Mouse (Mus musculus) induced T-regulatory cell, adult 2 months (primary cell): ENCODE measurements around the gene Twnk.

Experiments used
- DNase-seq: peaks from one replicate; pipeline ENCODE4 v3.0.0-alpha.2; 2012; ENCODE audit warnings: low read depth

The Twnk gene

DNA sequence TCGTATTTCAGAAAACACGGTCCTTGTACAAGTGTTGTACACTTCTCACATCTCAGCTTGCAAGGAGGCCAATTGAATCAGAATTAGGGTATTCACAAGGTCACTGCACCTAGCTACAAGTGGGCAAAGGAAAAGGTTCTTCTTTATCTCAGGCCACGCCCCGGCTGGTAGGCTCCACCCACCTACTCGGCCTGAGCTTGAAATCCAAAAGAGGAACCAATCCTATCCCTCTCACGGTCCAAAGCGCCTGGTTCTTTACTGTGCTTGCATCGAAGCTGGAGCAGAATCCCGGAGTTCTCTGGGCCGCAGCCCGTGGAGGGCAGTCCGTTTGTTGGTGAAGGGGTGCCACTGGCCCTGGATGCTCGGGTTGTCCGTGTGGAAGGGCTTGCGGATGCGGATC is at the start of gene Twnk:
Gene Twnk (plus strand): TSS at position 220 of the 400 bp plus-strand sequence.
- DNase-seq: peak; percentile 77

GRCm38 (mm10) chr19:44959633-44960032 is 45.8 kb upstream of the Twnk start:
- no peak for DNase-seq

DNA sequence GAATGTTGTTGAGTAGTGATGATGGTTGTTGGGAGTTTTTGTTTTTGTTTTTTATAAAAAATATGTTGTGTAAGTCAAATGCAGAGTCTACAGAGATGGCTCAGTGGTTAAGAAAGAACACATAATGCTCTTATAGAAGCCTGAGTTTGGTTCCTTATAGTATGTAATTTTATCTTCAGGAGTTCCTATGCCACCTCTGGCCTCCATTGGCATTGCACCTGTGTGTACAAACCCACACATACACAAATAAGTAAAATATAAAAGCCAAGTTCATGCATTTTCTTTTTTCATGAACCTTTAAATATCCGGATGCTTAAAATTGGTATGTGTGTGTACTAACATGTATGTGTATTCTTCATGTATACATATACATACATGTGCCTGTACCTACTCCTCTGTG is 39.5 kb upstream of the Twnk start:
- DNase-seq: no peak

- DNase-seq: no peak
Observed at GRCm38 (mm10) chr19:44968329-44968728, 37.1 kb upstream of the Twnk start.

GRCm38 (mm10) chr19:44976636-44977035 is 28.8 kb upstream of the Twnk start:
- DNase-seq: no peak

GRCm38 (mm10) chr19:44977148-44977547 is 28.3 kb upstream of the Twnk start:
- no peak for DNase-seq

DNA sequence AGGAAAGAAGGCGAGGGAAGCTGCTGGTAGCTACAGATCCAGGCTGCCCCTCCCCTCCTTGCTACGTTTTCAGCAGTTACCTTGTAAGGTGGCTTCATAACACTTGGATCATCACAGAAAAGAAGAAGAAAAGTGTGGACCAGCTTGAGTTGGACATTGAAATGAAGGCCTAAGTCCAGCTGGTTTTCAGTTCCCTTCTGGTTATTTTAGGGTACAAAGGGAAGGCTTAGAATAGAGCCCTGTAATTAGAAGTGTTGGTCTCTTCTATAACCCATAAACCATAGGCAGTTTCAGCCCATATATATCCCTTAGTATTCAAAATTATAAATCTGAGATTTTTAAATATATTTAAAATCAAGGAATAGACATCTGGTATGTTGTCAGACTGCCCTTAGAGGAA is 24.7 kb upstream of the Twnk start:
- no peak for DNase-seq

- no peak for DNase-seq
Observed at GRCm38 (mm10) chr19:44982477-44983115, 22.9 kb upstream of the Twnk start.

DNA sequence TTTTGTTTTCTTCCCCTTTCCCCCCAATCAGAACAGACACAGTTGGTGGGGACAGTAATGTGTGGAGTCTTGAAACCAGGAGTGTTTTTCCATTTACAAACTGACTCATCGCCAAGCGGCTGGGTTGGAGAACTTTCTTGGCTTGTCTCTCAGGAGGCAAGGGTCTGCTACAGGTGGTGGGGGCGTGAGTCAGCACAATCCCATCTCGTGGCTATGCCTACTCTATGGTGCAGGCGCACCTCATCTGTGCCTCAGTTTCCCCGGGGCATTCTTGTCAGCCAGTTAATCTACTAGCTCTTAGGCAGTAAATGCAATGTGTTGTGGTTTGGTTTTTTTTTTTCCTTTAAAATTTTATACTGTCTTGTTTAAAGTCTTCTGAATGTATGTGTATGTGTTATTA is 22.1 kb upstream of the Twnk start:
- DNase-seq: no peak

DNA sequence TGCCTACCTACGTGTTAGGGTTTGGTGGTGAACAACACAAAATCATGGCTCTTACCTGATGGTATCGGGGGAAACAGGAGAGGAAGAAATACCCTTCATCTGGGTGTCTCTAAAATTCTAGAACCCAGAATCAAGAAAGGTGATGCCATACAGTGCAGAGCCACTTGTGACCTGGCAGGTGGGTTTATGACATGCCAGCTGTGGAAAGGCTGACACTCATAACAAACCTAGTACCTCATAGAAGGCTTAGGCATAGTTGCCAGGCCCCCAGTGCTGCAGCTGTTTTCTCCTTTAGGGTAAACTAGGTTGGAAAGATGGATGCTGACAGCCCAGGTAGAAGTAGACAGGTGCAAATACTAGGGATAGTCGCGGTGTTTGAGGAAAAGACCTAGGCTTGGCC is 21.0 kb upstream of the Twnk start:
- no peak for DNase-seq

DNA sequence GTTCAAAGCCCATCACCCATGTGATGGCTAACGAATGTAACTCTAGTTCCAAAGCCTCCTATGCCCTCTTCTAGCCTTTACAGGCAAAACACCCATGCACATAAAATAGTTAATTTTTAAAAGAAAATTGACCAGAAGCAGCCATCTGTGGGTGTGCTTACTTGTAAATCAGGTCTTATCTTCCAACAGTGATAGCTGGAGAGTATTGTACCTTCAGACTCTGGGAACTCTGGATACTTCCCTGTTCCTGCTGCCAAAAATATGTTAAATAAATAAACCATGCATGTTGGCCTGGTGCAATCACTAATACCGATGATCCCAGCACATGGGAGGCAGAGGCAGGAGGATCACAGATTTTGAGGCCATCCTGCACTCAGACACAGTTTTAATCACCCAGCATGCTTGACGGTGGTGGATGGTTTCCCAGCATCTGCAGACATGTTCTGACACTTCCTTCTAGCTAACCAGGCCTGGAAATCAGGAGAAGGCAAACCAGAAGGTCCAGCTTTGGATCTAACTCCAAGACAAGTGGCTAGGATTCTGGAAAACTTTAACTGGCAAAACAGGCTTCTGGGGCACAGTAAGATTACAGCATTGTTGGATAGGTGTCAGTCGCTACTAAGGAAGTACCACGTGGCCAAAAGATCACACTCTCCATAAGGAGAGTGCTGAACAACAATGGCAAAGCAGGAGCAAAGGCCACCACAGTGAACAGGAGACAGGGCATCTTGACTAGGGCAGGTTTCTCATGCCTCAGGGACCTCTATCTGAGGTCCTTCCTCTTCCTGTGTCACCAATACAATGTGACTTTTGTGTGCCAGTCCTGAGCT is 20.1 kb upstream of the Twnk start:
- DNase-seq: no peak

DNA sequence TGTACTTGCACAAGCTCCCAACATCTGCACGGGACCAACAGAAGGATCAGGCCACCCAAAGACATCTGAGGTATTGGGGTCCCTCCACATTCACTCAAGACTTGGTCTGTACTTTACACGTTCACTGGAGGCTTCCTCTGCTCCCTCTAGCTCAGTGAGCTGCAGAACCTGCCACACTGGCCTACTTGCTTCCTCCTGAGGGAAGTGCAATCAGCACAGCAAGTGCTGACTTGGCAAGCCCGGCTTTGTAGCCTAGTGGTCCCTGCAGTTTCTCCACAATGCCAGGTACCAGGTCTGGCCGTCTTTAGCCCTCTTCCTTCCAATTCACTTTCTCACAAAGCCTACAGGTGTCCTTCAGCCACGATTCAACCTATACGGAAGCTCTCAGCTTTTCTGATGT is 18.5 kb upstream of the Twnk start:
- no peak for DNase-seq

DNA sequence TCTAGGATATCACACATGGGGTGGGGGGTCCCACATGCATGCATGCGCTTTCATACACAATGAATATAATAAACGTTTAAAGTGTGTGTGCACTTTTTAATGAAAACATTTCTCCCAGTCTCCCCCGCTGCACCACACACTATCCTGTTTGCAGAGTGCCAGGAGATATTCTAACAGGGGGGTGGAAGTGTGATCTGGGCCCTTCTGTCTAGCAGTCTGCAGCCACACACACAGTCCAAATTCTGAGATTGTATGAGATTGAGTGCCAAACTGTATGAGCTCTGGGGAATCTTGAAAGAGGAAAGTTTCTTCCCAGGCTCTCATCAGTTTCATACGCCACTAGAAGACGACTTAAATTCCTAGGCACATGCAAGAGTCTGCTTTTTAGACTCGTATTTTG is 17.6 kb upstream of the Twnk start:
- DNase-seq: no peak

DNA sequence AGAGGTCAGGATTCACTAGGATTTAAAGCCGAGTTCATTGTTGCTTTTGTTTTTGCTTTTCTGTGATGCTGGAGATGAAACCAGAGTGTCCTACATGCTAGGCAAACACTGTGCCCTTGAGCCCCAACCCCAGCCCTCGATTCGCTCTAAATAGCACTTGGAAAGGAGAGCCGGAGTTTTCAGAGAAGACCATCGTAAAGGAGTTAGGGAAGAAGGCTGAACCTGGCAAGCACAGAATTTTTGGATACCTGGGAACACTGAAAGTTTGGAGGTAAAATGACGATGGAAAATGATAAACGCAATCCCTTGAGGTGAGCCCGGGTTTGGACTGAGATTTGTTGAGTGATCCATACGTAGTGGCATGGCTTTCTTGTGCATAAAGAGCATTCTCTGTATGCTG is 17.1 kb upstream of the Twnk start:
- DNase-seq: no peak

DNA sequence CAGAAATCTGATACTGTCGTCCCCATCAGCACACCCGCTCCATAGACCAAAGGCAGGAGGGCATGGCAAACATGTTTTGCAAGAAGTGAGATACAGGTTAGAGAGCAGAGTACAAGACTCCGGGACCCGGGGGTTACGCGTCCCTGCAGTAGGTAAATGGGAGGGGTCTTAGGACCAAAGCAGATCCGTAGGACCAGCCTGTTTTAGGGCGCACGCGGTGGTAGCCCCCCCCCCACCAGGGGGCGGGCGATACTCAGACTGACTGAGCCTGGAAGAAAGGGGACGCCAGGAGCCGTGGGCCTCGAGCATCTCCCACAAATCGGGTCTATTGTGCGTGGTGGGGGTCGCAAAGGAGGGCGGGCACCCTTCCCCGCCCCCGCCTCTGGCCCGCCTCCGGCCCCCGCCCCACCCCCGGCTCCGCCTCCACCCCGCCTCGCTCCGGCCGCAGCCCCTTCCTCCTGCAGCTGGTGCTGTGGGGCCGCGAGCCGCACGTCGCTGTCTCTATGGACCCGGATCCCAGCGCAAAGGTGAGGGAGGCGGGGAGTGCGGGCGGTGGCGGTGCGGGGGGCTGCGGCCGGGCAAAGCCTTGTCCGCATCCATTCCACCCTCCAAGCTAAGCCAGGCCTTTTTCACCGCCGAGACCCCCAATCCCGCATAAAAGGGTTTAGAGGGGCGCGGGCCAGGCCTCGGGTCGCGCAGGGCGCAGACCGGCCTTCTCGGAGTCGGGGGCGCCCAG is 16.5 kb upstream of the Twnk start, which contains the start of gene Sema4g:
Gene Sema4g (plus strand): TSS at position 271 of the 736 bp plus-strand sequence.
- DNase-seq: peak; percentile 41

- DNase-seq: no peak
Observed at GRCm38 (mm10) chr19:44989567-44990495, 15.6 kb upstream of the Twnk start.

DNA sequence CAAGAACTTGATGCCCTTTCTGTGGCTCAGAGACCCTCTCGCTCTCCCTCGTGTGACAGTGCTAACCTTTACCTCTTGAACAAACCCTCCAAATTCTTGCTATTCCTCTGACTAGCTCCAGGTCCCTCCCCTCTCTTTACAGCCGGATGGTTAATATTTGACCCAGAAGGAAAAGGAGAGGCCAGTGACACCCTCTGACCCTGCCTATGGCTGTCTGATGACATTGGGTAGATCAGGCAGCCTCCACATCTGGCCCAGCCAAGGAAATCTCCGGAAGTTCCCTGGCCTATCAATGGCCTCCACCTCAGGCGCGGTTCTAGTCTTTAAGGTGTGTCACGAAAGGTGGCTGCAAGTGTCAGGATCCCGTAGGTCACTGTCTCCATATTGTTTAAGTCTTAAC is 14.4 kb upstream of the Twnk start:
- DNase-seq: no peak

GRCm38 (mm10) chr19:44992246-44992645 is 13.2 kb upstream of the Twnk start:
- DNase-seq: no peak

- no peak for DNase-seq
Observed at GRCm38 (mm10) chr19:44992712-44993111, 12.8 kb upstream of the Twnk start.

GRCm38 (mm10) chr19:44997786-44998185 is 7.7 kb upstream of the Twnk start:
- DNase-seq: no peak

- no peak for DNase-seq
Observed at GRCm38 (mm10) chr19:44999647-45000046, 5.8 kb upstream of the Twnk start.

- no peak for DNase-seq
Observed at GRCm38 (mm10) chr19:45002301-45002700, 3.2 kb upstream of the Twnk start.
